Mouse (Mus musculus) hindbrain, embryonic 10.5 days (tissue): ENCODE measurements around the gene Lrwd1. TPM values are rescaled to one million over a fixed set of nuclear protein-coding genes. Genes with fewer than 3 reads are reported as not detected.
"Not testable (repeated sequence)": the region's sequence is repeated elsewhere in the genome, so short reads cannot be mapped to it uniquely, and the experiment has no call there.

Experiments used
- DNase-seq: peaks from one replicate; pipeline ENCODE4 v3.0.0-alpha.2; 2017; ENCODE audit warnings: low spot score
- H3K27ac ChIP-seq: fragments of 300-500 bp; sonication (generic); 2 replicates; pipeline ENCODE4 v1.5.1; 2016; ENCODE audit warnings: mild to moderate bottlenecking, moderate library complexity
- H3K27me3 ChIP-seq: fragments of 300-500 bp; sonication (generic); 2 replicates; pipeline ENCODE4 v1.6.1; 2016; ENCODE audit warnings: mild to moderate bottlenecking; ENCODE audit not compliant: poor library complexity, insufficient read depth, severe bottlenecking
- H3K36me3 ChIP-seq: fragments of 300-500 bp; sonication (generic); 2 replicates; pipeline ENCODE4 v1.6.1; 2016; ENCODE audit warnings: mild to moderate bottlenecking, moderate library complexity
- H3K4me1 ChIP-seq: fragments of 300-500 bp; sonication (generic); replicated peaks from 2 replicates; pipeline ENCODE4 v1.6.1; 2016; ENCODE audit warnings: mild to moderate bottlenecking
- H3K4me3 ChIP-seq: fragments of 300-500 bp; sonication (generic); 2 replicates; pipeline ENCODE4 v1.5.1; 2016; ENCODE audit warnings: mild to moderate bottlenecking, moderate library complexity
- H3K9me3 ChIP-seq: fragments of 300-500 bp; sonication (generic); 2 replicates; pipeline ENCODE4 v1.6.1; 2016; ENCODE audit warnings: mild to moderate bottlenecking, moderate library complexity
- WGBS: fragments of 180-500 bp; shearing (Covaris S2); methylation state at CpG from one replicate; pipeline ENCODE4 v1.1.7; 2016; 5-methylcytosine and 5-hydroxymethylcytosine counted together
- polyA plus RNA-seq: library from polyadenylated mRNA; unstranded; fragments of >200 nt; fragmentation: Nextera tagmentation; extraction: Ambion mirVana; gene quantifications from 2 replicates; pipeline ENCODE4 v1.2.1, GENCODE M21; 2016

The Lrwd1 gene
- polyA plus RNA-seq, 1 experiment from 2014 or later = 54.3 TPM

DNA sequence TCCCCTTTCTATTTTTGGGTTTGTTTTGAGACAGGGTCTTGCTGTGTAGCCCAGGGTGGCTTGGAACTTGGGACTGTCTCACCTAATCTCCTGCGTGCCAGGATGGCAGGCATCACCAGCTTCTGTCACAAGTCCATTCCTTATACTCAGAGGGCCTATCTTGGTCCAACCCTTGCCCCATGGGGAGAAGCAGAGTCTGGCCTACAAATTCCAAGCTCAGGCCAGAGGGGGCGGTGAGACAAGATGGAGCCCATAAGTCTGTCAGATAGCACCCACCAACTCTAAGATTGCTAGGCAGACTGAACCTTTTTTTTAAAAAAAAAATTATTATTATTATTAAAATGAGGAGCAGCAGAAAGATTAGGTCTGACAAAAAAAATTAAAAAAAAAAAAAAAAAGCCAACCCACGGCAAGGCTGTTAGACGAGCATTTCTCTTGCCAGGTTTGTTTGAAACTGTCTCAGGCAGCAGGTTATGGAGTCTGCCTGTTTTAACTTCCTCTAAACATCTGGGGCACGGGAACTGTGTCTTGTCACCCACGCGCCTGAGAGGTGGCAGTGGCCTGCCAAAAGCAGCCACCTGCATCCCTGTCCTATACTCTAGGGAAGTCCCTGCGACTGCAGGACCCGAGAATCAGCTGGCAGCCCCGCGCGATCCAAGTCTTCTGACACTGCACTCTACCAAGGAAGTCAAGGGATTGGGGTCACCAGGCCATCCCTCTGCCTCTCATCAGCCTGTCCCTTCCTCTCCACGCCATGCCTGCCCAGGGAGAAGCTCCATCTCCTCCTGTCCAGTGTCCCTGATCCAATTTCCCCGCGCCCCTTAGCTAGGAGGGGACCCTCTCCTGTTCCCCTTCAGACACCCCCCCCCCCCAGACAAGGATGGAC is 34.0 kb upstream of the Lrwd1 start:
- H3K36me3 ChIP-seq = 0 out of 2 replicates have a peak, but pooled peaks cover 9% of the 10 kb centered on the region
- peaks cover 22% of the 10 kb centered on the region for H3K4me1 ChIP-seq
- H3K4me3 ChIP-seq = peak overlapping the region; percentile 71
- H3K27me3 ChIP-seq = peaks cover 8% of the 10 kb centered on the region; the same call in 1 of the 2 replicates
- H3K27ac ChIP-seq = peak overlapping the region; percentile 86
- peaks cover 4% of the 10 kb centered on the region; the same call in 1 of the 2 replicates for H3K9me3 ChIP-seq
- WGBS = 16% methylated on average over 15 of the region's 15 CpGs
- peak; percentile 64 for DNase-seq

- Histone ChIP-seq H3K36me3 (0 out of 2 replicates have a peak, but pooled peaks cover 9% of the 10 kb centered on the region), H3K4me1 (peaks cover 27% of the 10 kb centered on the region), H3K4me3 (no peak overlapping the region), H3K27ac (no peak overlapping the region), H3K27me3 (peaks cover 8% of the 10 kb centered on the region; the same call in 1 of the 2 replicates), H3K9me3 (peaks cover 4% of the 10 kb centered on the region; the same call in 1 of the 2 replicates)
- WGBS = 94% methylated on average over 3 of the region's 3 CpGs
- no peak for DNase-seq
These were observed 32.2 kb upstream of the Lrwd1 start for GRCm38 (mm10) chr5:136168071-136168470.

GRCm38 (mm10) chr5:136167296-136167695 is 31.4 kb upstream of the Lrwd1 start:
- peaks cover 4% of the 10 kb centered on the region; the same call in 1 of the 2 replicates for H3K9me3 ChIP-seq
- no peak for DNase-seq
- 88% methylated on average over 4 of the region's 4 CpGs for WGBS
- H3K36me3 ChIP-seq = 0 out of 2 replicates have a peak, but pooled peaks cover 9% of the 10 kb centered on the region
- peaks cover 27% of the 10 kb centered on the region for H3K4me1 ChIP-seq
- H3K4me3 ChIP-seq = no peak overlapping the region
- H3K27ac ChIP-seq = no peak overlapping the region
- H3K27me3 ChIP-seq = peaks cover 8% of the 10 kb centered on the region; the same call in 1 of the 2 replicates

- no peak overlapping the region for H3K4me3 ChIP-seq
- no peaks in the 10 kb centered on the region for H3K27me3 ChIP-seq
- 83% methylated on average over 8 of the region's 8 CpGs for WGBS
- no peak overlapping the region for H3K27ac ChIP-seq
- DNase-seq = no peak
- peaks cover 15% of the 10 kb centered on the region for H3K4me1 ChIP-seq
- H3K9me3 ChIP-seq = peaks cover 4% of the 10 kb centered on the region; the same call in 1 of the 2 replicates
- peaks cover 19% of the 10 kb centered on the region; the same call in 1 of the 2 replicates for H3K36me3 ChIP-seq
These were observed 29.4 kb upstream of the Lrwd1 start for GRCm38 (mm10) chr5:136165246-136165645.

- Histone ChIP-seq H3K9me3 (peaks cover 4% of the 10 kb centered on the region; the same call in 1 of the 2 replicates), H3K27ac (no peak overlapping the region), H3K27me3 (no peaks in the 10 kb centered on the region), H3K4me1 (peaks cover 6% of the 10 kb centered on the region; the same call in 1 of the 2 replicates), H3K36me3 (peaks cover 21% of the 10 kb centered on the region; the same call in 1 of the 2 replicates), H3K4me3 (no peak overlapping the region)
- WGBS = 81% methylated on average over 11 of the region's 11 CpGs
- DNase-seq = no peak
These were observed 28.1 kb upstream of the Lrwd1 start for GRCm38 (mm10) chr5:136163807-136164474.

- H3K27ac ChIP-seq, H3K27me3 ChIP-seq, H3K4me3 ChIP-seq, H3K4me1 ChIP-seq, H3K9me3 ChIP-seq, DNase-seq: not testable (repeated sequence)
- WGBS = 89% methylated on average over 11 of the region's 12 CpGs
- H3K36me3 ChIP-seq = peaks cover 12% of the 10 kb centered on the region; the same call in 1 of the 2 replicates
These were observed 24.2 kb upstream of the Lrwd1 start for GRCm38 (mm10) chr5:136160084-136160483.

DNA sequence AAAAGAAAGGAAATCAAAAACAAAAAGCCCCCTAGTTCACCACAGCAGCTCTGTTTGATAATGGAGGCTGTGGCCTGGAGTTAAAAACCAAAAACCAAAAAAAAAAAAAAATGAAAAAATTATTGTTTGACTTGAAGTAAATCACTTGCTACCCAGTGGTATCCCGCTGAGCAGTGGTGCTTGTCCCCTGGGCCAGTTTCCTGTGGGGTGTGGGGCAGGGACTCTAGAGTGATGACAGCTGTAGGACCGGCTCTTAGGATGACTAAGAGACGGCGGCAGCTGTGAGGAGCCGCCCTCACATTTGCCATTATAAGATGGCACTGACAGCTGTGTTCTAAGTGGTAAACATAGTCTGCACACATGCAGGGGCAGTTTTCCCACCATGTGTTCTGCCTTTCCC is 19.5 kb upstream of the Lrwd1 start:
- H3K27me3 ChIP-seq = no peaks in the 10 kb centered on the region
- no peak overlapping the region for H3K27ac ChIP-seq
- peaks cover 4% of the 10 kb centered on the region; the same call in 1 of the 2 replicates for H3K36me3 ChIP-seq
- H3K4me1 ChIP-seq = no peaks in the 10 kb centered on the region
- no peak for DNase-seq
- WGBS = 86% methylated on average over 5 of the region's 5 CpGs
- H3K4me3 ChIP-seq = no peak overlapping the region
- no peaks in the 10 kb centered on the region for H3K9me3 ChIP-seq

DNA sequence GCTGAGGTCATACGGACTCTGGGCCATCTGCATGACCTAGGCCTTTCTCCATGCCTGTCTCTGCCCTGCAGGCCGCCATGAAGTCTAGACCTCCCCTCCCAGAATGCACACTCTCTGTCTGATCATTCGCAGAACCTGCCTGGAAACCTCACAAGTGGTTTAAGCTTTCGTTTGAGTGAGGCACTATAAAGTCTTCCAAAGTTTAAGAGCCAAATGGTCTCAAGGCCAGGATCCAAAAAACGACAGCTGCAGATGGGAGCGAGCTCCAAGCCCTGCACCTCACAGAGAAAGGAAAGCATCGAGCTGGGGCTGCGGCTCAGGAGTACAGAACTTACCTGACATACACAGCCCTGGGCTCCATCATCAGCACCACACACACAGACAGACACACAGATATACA is 16.5 kb upstream of the Lrwd1 start:
- H3K4me3 ChIP-seq = no peak overlapping the region
- no peaks in the 10 kb centered on the region for H3K4me1 ChIP-seq
- H3K27me3 ChIP-seq = no peaks in the 10 kb centered on the region
- H3K9me3 ChIP-seq = no peaks in the 10 kb centered on the region
- no peaks in the 10 kb centered on the region for H3K36me3 ChIP-seq
- H3K27ac ChIP-seq = no peak overlapping the region
- DNase-seq = no peak
- 89% methylated on average over 8 of the region's 8 CpGs for WGBS

- H3K9me3 ChIP-seq, DNase-seq, H3K36me3 ChIP-seq, H3K27me3 ChIP-seq, H3K27ac ChIP-seq, H3K4me3 ChIP-seq, H3K4me1 ChIP-seq: not testable (repeated sequence)
- 69% methylated on average over 5 of the region's 5 CpGs for WGBS
These were observed 13.3 kb upstream of the Lrwd1 start for GRCm38 (mm10) chr5:136149134-136149576.

DNA sequence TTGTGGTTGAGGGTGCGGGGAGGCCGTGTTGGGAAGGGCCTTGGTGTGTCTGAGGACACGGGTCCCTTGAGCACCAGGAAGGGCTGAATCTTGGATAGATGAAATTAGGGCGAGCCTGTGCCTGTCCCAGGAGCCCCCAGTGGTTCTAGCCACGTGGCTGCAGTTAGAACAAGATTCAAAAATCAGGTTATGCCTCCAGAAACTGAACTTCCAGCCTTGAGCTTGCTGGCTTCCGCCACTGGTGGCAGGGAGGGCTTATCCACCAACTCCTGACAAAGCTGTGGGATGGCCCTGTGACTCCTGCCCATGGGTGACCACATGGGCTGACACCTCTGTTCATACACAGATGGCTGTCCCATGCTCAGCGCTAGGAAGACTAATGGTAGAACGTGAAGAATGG is 11.8 kb upstream of the Lrwd1 start:
- Histone ChIP-seq H3K4me1 (no peaks in the 10 kb centered on the region), H3K4me3 (no peak overlapping the region), H3K27ac (no peak overlapping the region), H3K36me3 (no peaks in the 10 kb centered on the region), H3K9me3 (peaks cover 4% of the 10 kb centered on the region; the same call in 1 of the 2 replicates), H3K27me3 (no peaks in the 10 kb centered on the region)
- DNase-seq = no peak
- 77% methylated on average over 8 of the region's 8 CpGs for WGBS

DNA sequence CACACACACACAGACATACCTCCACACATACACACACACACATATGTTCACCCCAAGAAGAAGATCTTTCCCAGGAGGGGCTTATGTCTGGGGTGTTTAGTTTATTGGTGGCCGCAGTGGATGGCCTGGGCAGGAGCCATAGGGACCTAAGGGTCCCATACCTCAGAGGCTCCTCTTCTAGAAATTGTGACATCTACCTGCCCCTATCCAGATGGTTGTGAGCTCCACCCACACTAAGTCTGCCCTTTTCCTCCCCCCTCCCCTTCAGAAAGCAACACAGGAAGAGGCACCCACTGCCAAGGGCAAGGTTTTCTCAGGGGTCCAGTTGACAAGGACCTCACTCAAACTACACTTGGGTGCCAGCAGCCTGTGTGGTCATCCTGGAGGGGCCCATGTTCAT is 11.1 kb upstream of the Lrwd1 start:
- Histone ChIP-seq H3K27me3 (no peaks in the 10 kb centered on the region), H3K4me1 (no peaks in the 10 kb centered on the region)

DNA sequence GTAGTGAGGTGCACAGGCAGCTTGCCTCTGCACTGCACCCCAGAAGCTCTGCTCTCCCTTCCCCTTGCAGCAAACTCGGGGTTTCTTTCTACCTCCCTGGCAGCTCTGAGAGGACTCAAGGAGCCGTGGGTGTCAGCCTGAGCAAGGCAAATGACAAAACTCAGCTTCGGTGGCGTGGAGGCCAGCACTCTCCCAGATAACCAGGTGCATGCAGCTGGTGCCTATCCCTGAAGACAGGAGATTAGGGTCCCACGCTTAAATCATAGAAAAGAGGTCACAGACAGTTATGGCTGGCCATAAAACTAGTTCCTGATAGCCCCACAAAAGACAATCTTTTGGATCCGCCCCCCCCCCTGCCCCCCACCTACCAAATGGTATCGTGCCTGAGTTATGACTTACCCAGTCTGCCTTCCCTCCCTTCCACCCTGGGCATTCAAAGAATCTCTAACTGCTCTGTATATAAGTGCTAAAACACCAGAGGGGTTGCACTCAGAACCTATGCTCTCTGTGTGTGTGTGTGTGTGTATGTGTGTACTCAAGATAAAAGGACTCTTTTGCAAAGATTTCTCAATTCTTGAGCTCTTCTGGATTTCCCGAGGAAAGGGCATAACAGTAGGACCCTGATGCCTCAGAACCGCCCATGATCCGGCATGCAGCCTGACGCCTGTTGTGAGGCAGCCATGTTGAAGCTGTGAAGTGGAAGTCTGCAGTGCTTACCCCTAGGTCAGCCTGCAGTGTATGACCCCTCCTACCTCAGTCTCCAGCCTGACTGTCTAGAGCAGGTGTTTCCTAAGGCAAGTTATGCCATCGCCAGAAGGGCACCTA is 8.9 kb upstream of the Lrwd1 start:
- 75% methylated on average over 12 of the region's 12 CpGs for WGBS
- no peak overlapping the region for H3K27ac ChIP-seq
- peaks cover 6% of the 10 kb centered on the region; the same call in 1 of the 2 replicates for H3K9me3 ChIP-seq
- H3K27me3 ChIP-seq = no peaks in the 10 kb centered on the region
- no peaks in the 10 kb centered on the region for H3K4me1 ChIP-seq
- DNase-seq = no peak
- H3K4me3 ChIP-seq = no peak overlapping the region
- peaks cover 28% of the 10 kb centered on the region for H3K36me3 ChIP-seq

More for the DNA sequence above, 11.1 kb upstream of the Lrwd1 start:
- Histone ChIP-seq H3K36me3 (peaks cover 7% of the 10 kb centered on the region), H3K4me3 (no peak overlapping the region), H3K27ac (no peak overlapping the region), H3K9me3 (peaks cover 6% of the 10 kb centered on the region; the same call in 1 of the 2 replicates)
- DNase-seq = no peak
- 97% methylated on average over 1 of the region's 1 CpGs for WGBS
